Mouse (Mus musculus) thymus, adult 2 months (tissue): ENCODE data around the gene Rec114. TPM values are rescaled to one million over a fixed set of nuclear protein-coding genes. Genes with fewer than 3 reads are reported as not detected.

ENCODE experiments used
- DNase-seq: peaks from one replicate; pipeline ENCODE4 v3.0.0; 2021
- H3K27ac ChIP-seq: fragments of 200-500 bp; 2 replicates; pipeline ENCODE4 v1.5.1; 2012; ENCODE audit warnings: low read length, control low read depth; ENCODE audit not compliant: control insufficient read depth, insufficient read depth
- H3K27me3 ChIP-seq: fragments of 200-500 bp; 2 replicates; pipeline ENCODE4 v1.6.1; 2012; ENCODE audit warnings: mild to moderate bottlenecking, low read length, moderate library complexity, mixed read lengths; ENCODE audit not compliant: control insufficient read depth, insufficient read depth
- H3K36me3 ChIP-seq: fragments of 200-500 bp; 2 replicates; pipeline ENCODE4 v1.6.1; 2012; ENCODE audit warnings: mild to moderate bottlenecking, low read length, moderate library complexity; ENCODE audit not compliant: control insufficient read depth, insufficient read depth
- H3K4me1 ChIP-seq: fragments of 200-500 bp; replicated peaks from 2 replicates; pipeline ENCODE4 v1.6.1; 2012; ENCODE audit warnings: low read length; ENCODE audit not compliant: control insufficient read depth, insufficient read depth
- H3K4me3 ChIP-seq: fragments of 200-500 bp; 2 replicates; pipeline ENCODE4 v1.5.1; 2012; ENCODE audit warnings: mild to moderate bottlenecking, low read length, control low read depth, moderate library complexity; ENCODE audit not compliant: control insufficient read depth, insufficient read depth
- CTCF ChIP-seq: fragments of 200-500 bp; IDR thresholded peaks from 2 replicates; pipeline ENCODE4 v1.5.1; 2012; ENCODE audit warnings: mild to moderate bottlenecking, control low read depth, low read length, moderate library complexity, borderline replicate concordance; ENCODE audit not compliant: control insufficient read depth, poor library complexity, insufficient read depth; ENCODE audit errors: extremely low read depth
- POLR2A ChIP-seq: fragments of 200-500 bp; IDR thresholded peaks from 2 replicates; pipeline ENCODE4 v1.6.1; 2012; ENCODE audit warnings: mild to moderate bottlenecking, low read length, control low read depth, moderate library complexity; ENCODE audit not compliant: control insufficient read depth, poor library complexity, insufficient read depth; ENCODE audit errors: extremely low read depth
- WGBS: fragments of 180-500 bp; shearing (Covaris S2); methylation state at CpG from one replicate; pipeline ENCODE4 v1.1.7; 2018; 5-methylcytosine and 5-hydroxymethylcytosine counted together
- polyA plus RNA-seq: library from polyadenylated mRNA; depleted of rRNA; stranded (reverse); fragments of >200 nt; gene quantifications from 2 replicates; pipeline ENCODE4 v1.2.3, GENCODE M21; 2012; rRNA removed

The Rec114 gene
- polyA plus RNA-seq = 0.79 TPM in 1 of 2 replicates, not detected in the other

DNA sequence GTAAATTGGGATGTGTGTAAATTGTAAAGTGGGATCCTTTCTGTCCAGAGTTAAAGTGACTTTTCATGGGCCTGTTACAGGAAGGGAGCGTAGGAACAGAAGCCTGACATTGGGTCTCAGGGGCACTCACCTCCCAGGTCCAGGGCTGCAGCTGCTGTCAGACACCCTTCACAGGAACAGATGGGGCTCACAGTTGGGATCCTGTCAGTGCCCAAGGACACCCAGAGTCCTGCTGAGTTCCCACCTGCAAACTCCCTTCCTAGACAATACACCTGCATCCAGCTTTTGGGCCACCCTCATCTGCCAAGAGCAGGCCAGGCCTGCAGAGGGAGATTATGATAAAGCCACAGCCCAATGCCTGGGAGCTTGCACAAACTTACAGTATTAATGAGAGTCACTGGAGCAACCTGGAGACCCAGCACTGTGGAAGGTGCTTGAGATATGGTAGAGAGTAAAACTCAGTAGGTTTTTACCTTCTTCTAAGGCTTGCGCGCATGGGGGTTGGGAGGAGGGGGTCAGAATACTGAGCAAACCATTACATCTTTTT lies at the start of gene Rec114:
Gene Rec114, minus strand, starts transcription at position 263 of the 547 bp plus-strand sequence.
- Histone ChIP-seq H3K4me3 (no peak within 1 kb of the TSS), H3K4me1 (no peaks in the 10 kb centered on the region), H3K27me3 (no peaks in the 10 kb centered on the region; the same call in 1 of the 2 replicates), H3K36me3 (no peaks in the 10 kb centered on the region), H3K27ac (no peak within 1 kb of the TSS)
- no peak for TF ChIP-seq CTCF
- TF ChIP-seq POLR2A = no peak
- WGBS = 95% methylated on average over 3 of the region's 3 CpGs
- no peak for DNase-seq

DNA sequence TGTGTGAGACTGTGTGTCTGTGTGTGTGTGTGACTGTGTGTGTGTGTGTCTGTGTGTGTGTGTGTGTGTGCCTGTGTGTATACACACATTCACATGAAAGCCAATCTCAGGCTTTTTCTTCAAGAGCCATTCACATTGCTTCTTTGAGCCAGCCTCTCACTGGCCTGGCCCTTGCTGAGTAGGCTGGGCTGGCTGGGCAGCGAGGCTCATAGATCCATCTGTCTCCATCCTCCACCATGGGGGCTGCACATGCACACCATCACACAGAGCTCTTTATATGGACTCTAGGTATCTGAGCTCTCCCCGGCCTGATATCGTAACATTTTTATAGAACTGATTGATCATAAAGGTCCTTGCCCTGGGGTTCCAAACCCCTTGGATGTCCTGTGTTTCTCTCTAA lies 45.7 kb upstream of the Rec114 start:
- no peaks in the 10 kb centered on the region for H3K4me1 ChIP-seq
- no peaks in the 10 kb centered on the region for H3K27me3 ChIP-seq
- no peak overlapping the region for H3K27ac ChIP-seq
- 92% methylated on average over 3 of the region's 3 CpGs for WGBS
- no peak for DNase-seq
- TF ChIP-seq POLR2A = no peak
- no peak for TF ChIP-seq CTCF
- H3K4me3 ChIP-seq = no peak overlapping the region
- H3K36me3 ChIP-seq = no peaks in the 10 kb centered on the region

DNA sequence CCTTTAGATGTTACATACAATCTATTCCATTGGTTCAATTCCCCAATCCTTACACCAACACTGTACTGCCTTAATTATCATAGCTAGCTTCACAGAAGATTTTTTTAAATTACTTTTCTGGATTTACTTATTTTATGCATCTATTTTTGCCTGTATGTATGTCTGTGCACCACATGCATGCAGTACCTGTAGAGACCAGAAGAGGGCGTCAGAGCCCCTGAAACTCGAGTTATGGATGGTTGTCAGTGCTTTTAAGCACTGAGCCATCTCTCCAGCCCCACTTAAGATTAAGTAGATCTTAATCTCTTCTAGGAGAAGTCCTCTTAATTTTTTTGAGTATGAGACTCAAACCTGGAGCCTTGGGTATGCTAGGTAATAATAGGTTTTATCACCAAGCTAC lies 31.6 kb upstream of the Rec114 start:
- no peaks in the 10 kb centered on the region for H3K36me3 ChIP-seq
- H3K4me3 ChIP-seq = no peak overlapping the region
- 34% methylated on average over 2 of the region's 2 CpGs for WGBS
- no peak for TF ChIP-seq CTCF
- TF ChIP-seq POLR2A = no peak
- no peak for DNase-seq
- no peaks in the 10 kb centered on the region for H3K4me1 ChIP-seq
- H3K27ac ChIP-seq = no peak overlapping the region
- H3K27me3 ChIP-seq = no peaks in the 10 kb centered on the region

DNA sequence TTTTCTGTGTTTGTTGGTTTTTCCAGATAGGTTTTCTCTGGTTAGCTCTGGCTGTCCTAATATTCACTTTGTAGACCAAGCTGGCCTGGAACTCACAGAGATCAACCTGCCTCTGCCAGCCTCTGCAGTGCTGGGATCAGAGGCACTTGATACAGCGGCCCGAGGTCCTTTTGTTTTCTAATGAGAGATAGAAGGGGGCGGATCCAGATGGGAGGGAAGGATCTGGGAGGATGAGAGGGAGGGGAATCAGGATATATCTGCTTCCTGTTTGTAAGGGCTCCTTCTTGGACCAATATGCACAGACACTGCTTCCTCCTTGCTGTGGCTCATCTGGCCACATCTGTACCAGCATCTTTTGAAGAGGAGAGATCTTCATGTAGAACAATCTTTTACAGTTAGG lies 31.0 kb upstream of the Rec114 start:
- TF ChIP-seq CTCF = no peak
- no peak for TF ChIP-seq POLR2A
- Histone ChIP-seq H3K36me3 (no peaks in the 10 kb centered on the region), H3K4me3 (no peak overlapping the region), H3K27me3 (no peaks in the 10 kb centered on the region), H3K4me1 (no peaks in the 10 kb centered on the region), H3K27ac (no peak overlapping the region)
- no peak for DNase-seq
- WGBS = 74% methylated on average over 3 of the region's 3 CpGs

DNA sequence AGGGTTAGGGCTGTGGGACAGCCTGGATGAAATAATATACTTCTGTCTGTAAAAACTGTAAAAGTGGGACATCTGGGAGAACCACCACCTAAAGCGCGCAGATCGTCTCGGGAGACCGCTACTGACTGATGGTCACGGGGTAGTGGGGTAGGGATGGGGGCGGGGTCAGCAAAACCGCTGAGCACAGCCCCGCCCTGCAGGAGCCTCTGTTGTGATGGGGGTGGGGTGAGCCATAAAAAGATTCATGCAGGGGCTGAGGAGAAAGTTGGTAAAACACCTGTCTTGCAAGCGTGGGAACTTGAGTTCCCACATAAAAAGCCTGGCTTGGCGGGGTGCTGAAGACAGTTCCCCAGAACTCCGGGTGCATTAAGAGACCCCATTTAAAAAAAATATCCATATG lies 26.2 kb upstream of the Rec114 start:
- WGBS = 55% methylated on average over 12 of the region's 12 CpGs
- no peak overlapping the region for H3K4me3 ChIP-seq
- no peaks in the 10 kb centered on the region for H3K36me3 ChIP-seq
- no peak for TF ChIP-seq CTCF
- no peak for TF ChIP-seq POLR2A
- no peaks in the 10 kb centered on the region for H3K27me3 ChIP-seq
- H3K27ac ChIP-seq = no peak overlapping the region
- peak; percentile 63 for DNase-seq
- H3K4me1 ChIP-seq = peaks cover 4% of the 10 kb centered on the region

DNA sequence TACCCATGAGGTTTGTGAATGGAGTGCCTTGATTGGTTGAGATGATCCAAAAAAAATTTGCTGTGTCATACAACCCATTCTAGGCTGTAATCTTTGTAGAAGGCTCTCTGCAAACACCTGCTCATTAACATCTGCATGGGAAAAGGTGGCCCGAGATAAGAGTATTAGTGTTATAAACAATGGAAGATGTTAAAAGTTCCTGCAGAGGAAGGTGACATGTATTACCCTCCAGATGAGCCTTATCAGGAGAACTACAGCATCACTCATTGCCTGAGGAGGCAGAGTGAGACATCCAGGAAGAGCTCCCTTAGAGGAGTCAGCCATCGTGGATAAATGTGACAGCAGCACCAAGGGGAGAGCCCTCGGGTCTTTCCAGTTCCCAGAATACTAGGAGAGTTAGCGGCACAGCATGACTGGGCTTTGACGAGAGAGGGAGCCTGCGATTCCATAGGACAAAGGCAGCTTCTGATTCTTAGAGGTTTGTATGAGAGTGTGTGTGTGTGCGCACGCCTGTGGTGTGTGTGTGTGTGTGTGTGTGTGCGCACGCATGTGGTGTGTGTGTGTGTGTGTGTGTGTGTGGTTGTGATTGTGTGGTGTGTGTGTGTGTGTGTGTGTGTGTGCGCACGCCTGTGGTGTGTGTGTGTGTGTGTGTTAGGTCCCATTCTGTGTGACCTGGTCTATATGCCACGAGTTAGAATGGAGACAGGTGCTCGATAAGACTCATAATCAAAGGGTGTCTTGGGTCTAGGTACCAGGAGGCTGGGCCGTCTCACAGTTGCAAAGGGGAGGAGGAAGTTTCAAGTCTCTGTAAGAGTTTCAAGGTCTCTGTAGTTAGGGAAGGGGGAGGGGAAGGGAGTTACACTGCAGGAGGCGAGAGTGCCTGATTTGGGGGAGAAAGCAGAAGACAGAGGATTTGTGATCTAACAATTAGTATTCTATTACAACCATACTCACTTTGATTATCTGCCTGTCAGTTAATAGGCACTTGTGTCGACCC lies 23.5 kb upstream of the Rec114 start:
- Histone ChIP-seq H3K27ac (no peak overlapping the region), H3K4me3 (no peak overlapping the region), H3K36me3 (no peaks in the 10 kb centered on the region), H3K4me1 (peaks cover 4% of the 10 kb centered on the region), H3K27me3 (no peaks in the 10 kb centered on the region)
- TF ChIP-seq POLR2A (no peak), CTCF (no peak)
- 69% methylated on average over 17 of the region's 17 CpGs for WGBS
- peak; percentile 4 for DNase-seq

DNA sequence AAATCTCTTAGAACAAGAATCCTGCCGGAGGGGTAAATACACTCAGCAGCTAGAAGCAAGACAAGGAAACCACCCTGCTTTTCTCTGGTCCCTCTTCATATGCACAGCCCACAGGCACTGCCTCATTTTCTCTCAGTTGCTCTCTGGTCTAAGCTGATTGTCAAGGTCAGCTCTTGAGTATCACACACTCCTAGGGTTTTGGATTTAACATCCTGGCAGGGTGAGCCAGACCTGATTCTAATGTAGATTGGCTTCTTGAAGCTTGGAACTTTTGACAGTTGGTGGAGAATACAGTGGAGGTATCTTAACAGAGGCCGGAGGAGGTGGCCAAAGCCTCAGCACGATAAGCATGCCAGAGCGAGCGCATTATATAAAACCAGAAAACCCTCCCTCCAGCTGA lies 20.6 kb upstream of the Rec114 start:
- no peak for TF ChIP-seq CTCF
- no peak for TF ChIP-seq POLR2A
- Histone ChIP-seq H3K27me3 (no peaks in the 10 kb centered on the region), H3K27ac (no peak overlapping the region), H3K36me3 (no peaks in the 10 kb centered on the region), H3K4me1 (peaks cover 3% of the 10 kb centered on the region), H3K4me3 (no peak overlapping the region)
- no peak for DNase-seq
- WGBS = 95% methylated on average over 5 of the region's 5 CpGs
